Mouse (Mus musculus): ENCODE results near the gene Rab34. TPM values are rescaled to one million over a fixed set of nuclear protein-coding genes. Genes with fewer than 3 reads are reported as not detected.

Gene Rab34
- polyA plus RNA-seq, 1 experiment from 2014 or later, result 73.4 TPM

DNA sequence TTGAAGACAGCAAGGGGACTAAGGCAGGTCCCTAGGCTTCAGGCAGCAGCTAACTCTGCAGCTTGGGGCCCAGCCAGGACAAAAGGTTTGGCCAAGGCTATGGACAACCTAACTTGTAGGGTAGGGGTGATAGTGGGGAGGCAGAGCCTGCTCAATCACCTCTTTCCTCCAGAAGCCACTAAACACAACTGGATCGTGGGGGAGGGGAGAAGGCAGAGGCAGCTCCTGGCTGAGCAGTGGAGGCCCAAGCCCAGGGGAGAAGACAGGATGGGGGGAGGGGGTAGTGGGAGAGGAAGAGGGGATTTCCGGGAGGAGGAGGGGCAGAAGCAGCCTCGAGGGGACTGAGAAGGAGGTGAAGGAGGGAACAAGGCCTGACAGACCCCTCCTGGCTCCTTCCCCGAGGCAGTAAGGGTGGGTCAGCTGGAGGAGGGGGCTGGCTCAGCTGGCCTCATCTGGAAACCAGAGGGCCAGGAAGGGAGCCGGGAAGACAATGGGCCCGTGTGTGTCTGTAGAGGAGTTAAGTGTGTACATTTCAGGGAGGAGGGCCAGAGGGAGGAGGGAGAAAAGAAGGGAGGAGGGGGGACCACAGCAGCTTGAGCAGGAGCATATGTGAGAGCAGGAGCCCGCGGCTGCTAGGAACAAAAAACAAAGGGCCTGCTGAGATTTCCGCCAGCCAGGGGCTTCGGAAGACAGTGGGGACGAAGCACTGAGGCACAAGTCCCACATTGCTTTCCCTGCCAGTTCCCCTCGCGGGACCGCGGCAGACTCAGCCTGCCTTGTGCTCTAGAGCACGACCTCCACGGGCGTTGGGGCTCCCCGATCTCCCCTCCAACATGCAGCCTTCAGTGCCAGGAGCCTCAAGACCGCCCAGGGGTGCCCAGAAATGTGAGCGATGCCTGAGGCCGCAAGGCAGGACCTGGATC, 24.3 kb upstream of the Rab34 start:
- Histone ChIP-seq H3K4me3 (ENCODE audit: low read length) (peak overlapping the region; percentile 99), H3K27me3 (replicated peaks; ENCODE audit: control insufficient read depth, insufficient read depth, low read length) (no peaks in the 10 kb centered on the region), H3K4me1 (ENCODE audit: control insufficient read depth, insufficient read depth, low read length) (peaks cover 49% of the 10 kb centered on the region), H3K9ac (ENCODE audit: low read depth, low read length) (peak overlapping the region; percentile 99), H3K27ac (ENCODE audit: low read length) (peak overlapping the region; percentile 99), H3K9me3 (ENCODE audit: control insufficient read depth, low read length) (no peaks in the 10 kb centered on the region), H3K36me3 (ENCODE audit: control insufficient read depth, insufficient read depth, low read length) (peaks cover 21% of the 10 kb centered on the region), H3K4me2 (ENCODE audit: low read depth, low read length) (peak overlapping the region; percentile 94)
- WGBS, result under 1% methylated on average over 22 of the region's 22 CpGs
- ATAC-seq, result peak; percentile 30

DNA sequence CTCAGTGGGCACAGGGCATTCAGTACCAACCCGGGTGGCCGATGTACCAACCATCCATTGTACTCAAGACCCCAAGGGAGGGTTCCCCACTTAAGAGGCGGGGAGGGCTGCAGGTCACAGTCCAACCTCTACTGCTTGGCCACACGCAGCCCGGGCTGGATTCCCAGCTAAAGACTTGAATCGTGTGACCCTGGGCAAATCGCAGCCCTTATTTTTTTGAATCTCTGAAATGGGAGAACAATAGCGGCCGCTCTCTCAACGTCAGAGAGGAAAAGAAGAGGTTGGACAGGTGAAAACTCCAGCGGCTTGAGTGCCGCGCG, 23.7 kb upstream of the Rab34 start:
- H3K9me3 ChIP-seq (ENCODE audit: control insufficient read depth, low read length), result no peaks in the 10 kb centered on the region
- 0% methylated on average over 14 of the region's 14 CpGs for WGBS
- H3K4me1 ChIP-seq (ENCODE audit: control insufficient read depth, insufficient read depth, low read length), result peaks cover 49% of the 10 kb centered on the region
- peak overlapping the region; percentile 99 for H3K4me3 ChIP-seq (ENCODE audit: low read length)
- H3K36me3 ChIP-seq (ENCODE audit: control insufficient read depth, insufficient read depth, low read length), result peaks cover 21% of the 10 kb centered on the region
- H3K4me2 ChIP-seq (ENCODE audit: low read depth, low read length), result peak overlapping the region; percentile 94
- peak overlapping the region; percentile 99 for H3K9ac ChIP-seq (ENCODE audit: low read depth, low read length)
- no peaks in the 10 kb centered on the region for H3K27me3 ChIP-seq (replicated peaks; ENCODE audit: control insufficient read depth, insufficient read depth, low read length)
- H3K27ac ChIP-seq (ENCODE audit: low read length), result peak overlapping the region; percentile 99
- ATAC-seq, result no peak

- Histone ChIP-seq H3K4me1 (ENCODE audit: control insufficient read depth, insufficient read depth, low read length) (peaks cover 49% of the 10 kb centered on the region), H3K27ac (ENCODE audit: low read length) (peak within 1 kb of the TSS; percentile 99), H3K9ac (ENCODE audit: low read depth, low read length) (peak within 1 kb of the TSS; percentile 99), H3K4me2 (ENCODE audit: low read depth, low read length) (peak within 1 kb of the TSS; percentile 94), H3K36me3 (ENCODE audit: control insufficient read depth, insufficient read depth, low read length) (peaks cover 16% of the 10 kb centered on the region), H3K27me3 (replicated peaks; ENCODE audit: control insufficient read depth, insufficient read depth, low read length) (no peaks in the 10 kb centered on the region), H3K4me3 (ENCODE audit: low read length) (peak within 1 kb of the TSS; percentile 99), H3K9me3 (ENCODE audit: control insufficient read depth, low read length) (no peaks in the 10 kb centered on the region)
- WGBS, result under 1% methylated on average over 72 of the region's 78 CpGs
- ATAC-seq, result peak; percentile 81
These were observed 23.1 kb upstream of the Rab34 start, which contains the start of gene Traf4 for GRCm38 (mm10) chr11:78164924-78165760. Traf4 (minus strand) TSS chr11:78165589.

GRCm38 (mm10) chr11:78165761-78166109, 22.5 kb upstream of the Rab34 start:
- no peaks in the 10 kb centered on the region for H3K27me3 ChIP-seq (replicated peaks; ENCODE audit: control insufficient read depth, insufficient read depth, low read length)
- H3K9me3 ChIP-seq (ENCODE audit: control insufficient read depth, low read length), result no peaks in the 10 kb centered on the region
- peak; percentile 53 for ATAC-seq
- peak overlapping the region; percentile 99 for H3K27ac ChIP-seq (ENCODE audit: low read length)
- peaks cover 12% of the 10 kb centered on the region for H3K36me3 ChIP-seq (ENCODE audit: control insufficient read depth, insufficient read depth, low read length)
- peak overlapping the region; percentile 94 for H3K4me2 ChIP-seq (ENCODE audit: low read depth, low read length)
- peaks cover 48% of the 10 kb centered on the region for H3K4me1 ChIP-seq (ENCODE audit: control insufficient read depth, insufficient read depth, low read length)
- WGBS, result 1% methylated on average over 16 of the region's 16 CpGs
- H3K9ac ChIP-seq (ENCODE audit: low read depth, low read length), result peak overlapping the region; percentile 99
- peak overlapping the region; percentile 99 for H3K4me3 ChIP-seq (ENCODE audit: low read length)

- peak overlapping the region; percentile 99 for H3K9ac ChIP-seq (ENCODE audit: low read depth, low read length)
- peaks cover 9% of the 10 kb centered on the region for H3K36me3 ChIP-seq (ENCODE audit: control insufficient read depth, insufficient read depth, low read length)
- ATAC-seq, result no peak
- H3K4me1 ChIP-seq (ENCODE audit: control insufficient read depth, insufficient read depth, low read length), result peaks cover 44% of the 10 kb centered on the region
- 45% methylated on average over 4 of the region's 4 CpGs for WGBS
- peak overlapping the region; percentile 99 for H3K4me3 ChIP-seq (ENCODE audit: low read length)
- H3K27me3 ChIP-seq (replicated peaks; ENCODE audit: control insufficient read depth, insufficient read depth, low read length), result no peaks in the 10 kb centered on the region
- H3K9me3 ChIP-seq (ENCODE audit: control insufficient read depth, low read length), result no peaks in the 10 kb centered on the region
- peak overlapping the region; percentile 99 for H3K27ac ChIP-seq (ENCODE audit: low read length)
- H3K4me2 ChIP-seq (ENCODE audit: low read depth, low read length), result peak overlapping the region; percentile 94
These were observed 22.1 kb upstream of the Rab34 start for GRCm38 (mm10) chr11:78166161-78166560.

DNA sequence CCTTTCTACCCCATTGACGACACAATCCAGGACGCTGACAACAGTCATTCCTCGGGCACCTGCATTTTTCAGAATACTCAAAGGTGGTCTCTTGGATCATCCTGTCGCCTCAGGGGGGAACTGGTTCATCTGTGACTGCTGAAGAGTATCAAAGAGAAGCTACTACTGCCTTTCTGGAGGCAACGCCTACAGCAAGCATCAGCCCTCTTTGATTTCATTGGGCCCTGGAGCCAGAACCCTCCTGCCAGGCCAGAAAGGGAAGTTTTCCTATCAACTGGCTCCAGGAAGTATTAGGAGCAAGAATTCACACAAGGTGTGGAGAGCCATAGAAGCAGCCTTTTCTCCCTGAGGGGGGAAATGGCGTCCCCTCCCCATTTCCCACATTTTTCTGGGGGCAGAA, 21.6 kb upstream of the Rab34 start:
- Histone ChIP-seq H3K27ac (ENCODE audit: low read length) (peak overlapping the region; percentile 99), H3K4me3 (ENCODE audit: low read length) (no peak overlapping the region), H3K9me3 (ENCODE audit: control insufficient read depth, low read length) (no peaks in the 10 kb centered on the region), H3K4me1 (ENCODE audit: control insufficient read depth, insufficient read depth, low read length) (peaks cover 40% of the 10 kb centered on the region), H3K9ac (ENCODE audit: low read depth, low read length) (peak overlapping the region; percentile 99; the same call in 1 of the 2 replicates), H3K27me3 (replicated peaks; ENCODE audit: control insufficient read depth, insufficient read depth, low read length) (no peaks in the 10 kb centered on the region), H3K36me3 (ENCODE audit: control insufficient read depth, insufficient read depth, low read length) (peaks cover 5% of the 10 kb centered on the region; the same call in 1 of the 2 replicates), H3K4me2 (ENCODE audit: low read depth, low read length) (peak overlapping the region; percentile 94)
- WGBS, result 60% methylated on average over 6 of the region's 6 CpGs
- ATAC-seq, result no peak

DNA sequence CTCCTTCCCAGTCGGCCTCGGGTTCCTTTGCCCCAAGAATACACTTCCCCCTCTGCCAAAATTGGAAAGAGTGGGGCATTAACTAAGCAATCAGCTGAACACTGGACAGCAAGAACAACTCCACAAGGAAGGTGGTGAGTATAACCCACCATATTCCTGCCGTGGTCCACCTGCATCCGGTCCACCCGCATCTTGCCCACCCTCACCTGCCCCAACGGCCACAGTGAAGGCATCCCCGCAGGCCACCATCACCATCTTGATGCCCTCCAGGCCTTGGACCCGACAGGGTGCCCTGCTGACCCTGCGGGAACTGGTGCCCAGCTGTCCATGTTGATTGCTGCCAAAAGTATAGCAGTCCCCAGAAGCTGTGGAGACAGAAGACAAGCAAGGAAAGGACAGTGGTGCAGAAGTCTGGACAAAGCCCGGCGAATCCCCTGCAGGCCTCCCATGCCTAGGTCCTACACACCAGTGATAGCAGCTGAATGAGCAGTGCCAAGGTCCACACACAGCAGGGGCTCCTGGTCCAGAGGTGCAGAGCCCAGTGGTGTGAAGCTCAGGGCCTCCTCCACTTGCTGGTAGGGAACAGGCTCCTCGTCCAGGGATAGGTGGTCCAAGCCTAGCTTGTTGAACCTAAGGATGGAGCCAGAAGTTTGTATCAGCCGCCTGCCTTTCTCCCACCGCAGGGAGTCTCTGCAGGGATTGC, 20.8 kb upstream of the Rab34 start:
- Histone ChIP-seq H3K27me3 (replicated peaks; ENCODE audit: control insufficient read depth, insufficient read depth, low read length) (no peaks in the 10 kb centered on the region), H3K27ac (ENCODE audit: low read length) (peak overlapping the region; percentile 99; the same call in 1 of the 2 replicates), H3K4me1 (ENCODE audit: control insufficient read depth, insufficient read depth, low read length) (peaks cover 32% of the 10 kb centered on the region), H3K4me2 (ENCODE audit: low read depth, low read length) (peak overlapping the region; percentile 14; the same call in 1 of the 2 replicates), H3K36me3 (ENCODE audit: control insufficient read depth, insufficient read depth, low read length) (no peaks in the 10 kb centered on the region), H3K9ac (ENCODE audit: low read depth, low read length) (0 out of 2 replicates have a peak overlapping the region, but pooled peaks have one; percentile 27), H3K4me3 (ENCODE audit: low read length) (no peak overlapping the region), H3K9me3 (ENCODE audit: control insufficient read depth, low read length) (no peaks in the 10 kb centered on the region)
- no peak for ATAC-seq
- 86% methylated on average over 14 of the region's 14 CpGs for whole genome bisulfite sequencing

DNA sequence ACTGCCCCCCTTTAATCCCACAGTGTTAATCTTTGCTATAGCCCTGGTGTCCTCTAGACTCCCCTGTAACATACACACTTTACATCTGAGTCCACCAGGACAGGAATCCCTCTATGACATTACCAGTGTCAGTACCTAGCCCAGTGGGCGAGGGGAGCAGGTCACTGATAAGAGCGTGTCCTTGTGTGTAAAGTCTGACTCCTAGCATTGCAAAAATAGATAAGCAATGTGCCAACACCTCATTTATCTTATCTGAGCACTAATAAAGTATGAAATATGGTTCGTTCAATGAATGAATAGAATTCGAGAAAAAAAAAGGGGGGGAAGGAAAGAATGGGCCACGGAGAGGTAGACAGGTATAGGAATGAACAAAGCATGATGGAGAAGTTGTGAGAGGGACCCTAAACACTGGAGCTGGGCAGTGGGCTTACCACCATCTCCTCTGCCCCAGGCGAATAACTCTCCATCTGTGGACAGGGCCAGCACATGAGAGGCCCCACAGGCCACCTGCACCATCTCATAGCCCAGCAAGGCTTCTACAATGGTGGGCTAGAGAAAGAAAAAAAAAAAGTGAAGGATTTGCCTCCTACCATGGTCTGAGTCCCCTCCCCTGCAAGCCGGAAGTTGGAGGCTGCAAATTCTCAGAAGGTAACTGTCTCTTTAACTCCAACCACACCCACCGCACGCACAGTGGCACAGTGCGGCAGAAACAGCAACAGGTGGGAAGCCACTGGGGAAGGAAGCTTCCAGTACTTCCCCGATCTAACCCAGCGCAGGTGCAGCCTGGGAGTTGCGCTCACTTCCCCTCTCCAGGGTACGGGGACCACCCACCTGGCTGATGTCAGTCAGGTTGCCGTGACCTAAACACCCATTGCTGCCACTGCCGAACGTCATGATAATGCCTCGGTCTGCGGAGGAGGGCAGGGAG, 19.4 kb upstream of the Rab34 start:
- Histone ChIP-seq H3K4me3 (ENCODE audit: low read length) (peak overlapping the region; percentile 30), H3K27ac (ENCODE audit: low read length) (peak overlapping the region; percentile 89), H3K27me3 (replicated peaks; ENCODE audit: control insufficient read depth, insufficient read depth, low read length) (no peaks in the 10 kb centered on the region), H3K4me1 (ENCODE audit: control insufficient read depth, insufficient read depth, low read length) (peaks cover 27% of the 10 kb centered on the region), H3K9ac (ENCODE audit: low read depth, low read length) (peak overlapping the region; percentile 46; the same call in 1 of the 2 replicates), H3K36me3 (ENCODE audit: control insufficient read depth, insufficient read depth, low read length) (no peaks in the 10 kb centered on the region), H3K4me2 (ENCODE audit: low read depth, low read length) (peak overlapping the region; percentile 54), H3K9me3 (ENCODE audit: control insufficient read depth, low read length) (no peaks in the 10 kb centered on the region)
- WGBS, result 37% methylated on average over 19 of the region's 19 CpGs
- ATAC-seq, result peak; percentile 31

Data from intestine, embryonic 16.5 days (tissue).